Mouse (Mus musculus) stomach, postnatal 0 days (tissue): ENCODE results near the gene Pik3cd.

Experiments
- CTCF ChIP-seq: IDR thresholded peaks from 2 replicates; pipeline ENCODE4 v1.5.1; 2016; ENCODE audit warnings: antibody characterized with exemption, low read depth, mild to moderate bottlenecking, moderate library complexity
- EP300 ChIP-seq: optimal IDR thresholded peaks from 2 replicates; pipeline ENCODE3; 2016; ENCODE audit warnings: antibody characterized with exemption

GRCm38 (mm10) chr4:149607591-149608308 is 94.6 kb downstream of the Pik3cd start:
- TF ChIP-seq CTCF (peak; percentile 16; the same call in 1 of the 2 replicates), EP300 (no peak)
